Mouse (Mus musculus) adrenal gland, postnatal 14 days (tissue): ENCODE data around the gene Aoc3. TPM values are rescaled to one million over a fixed set of nuclear protein-coding genes. Genes with fewer than 3 reads are reported as not detected.
"Not testable (repeated sequence)": the region's sequence is repeated elsewhere in the genome, so short reads cannot be mapped to it uniquely, and the experiment has no call there.

Experiments used
- DNase-seq: peaks from one replicate; pipeline ENCODE4 v3.0.0; 2021; ENCODE audit warnings: mixed read lengths
- total RNA-seq: library from RNA; stranded (reverse); gene quantifications from 2 replicates; pipeline ENCODE4 v1.2.3, GENCODE M21; 2021

Aoc3 gene
- total RNA-seq, 1 experiment from 2014 or later, result 125 TPM

DNA sequence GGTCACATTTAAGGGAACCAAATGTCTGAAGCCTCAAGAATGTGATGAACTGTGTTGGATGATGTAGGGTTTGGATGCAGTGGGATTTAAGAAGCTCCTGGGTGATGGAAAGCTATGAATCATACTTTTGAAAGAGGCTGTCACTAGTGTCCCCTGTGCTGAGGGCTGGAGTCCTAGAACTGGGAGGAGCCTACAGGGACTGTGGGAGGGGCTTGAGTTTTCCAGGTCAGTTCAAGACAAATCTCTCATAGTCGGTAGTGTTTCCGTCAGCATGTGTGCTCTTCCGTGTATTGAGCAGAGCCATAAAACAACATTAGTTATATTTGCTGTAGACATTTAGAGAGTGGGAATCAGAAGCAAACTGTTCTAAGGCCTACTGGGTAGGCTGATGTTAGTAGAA, 3.1 kb upstream of the Aoc3 start:
- peak; percentile 35 for DNase-seq

DNA sequence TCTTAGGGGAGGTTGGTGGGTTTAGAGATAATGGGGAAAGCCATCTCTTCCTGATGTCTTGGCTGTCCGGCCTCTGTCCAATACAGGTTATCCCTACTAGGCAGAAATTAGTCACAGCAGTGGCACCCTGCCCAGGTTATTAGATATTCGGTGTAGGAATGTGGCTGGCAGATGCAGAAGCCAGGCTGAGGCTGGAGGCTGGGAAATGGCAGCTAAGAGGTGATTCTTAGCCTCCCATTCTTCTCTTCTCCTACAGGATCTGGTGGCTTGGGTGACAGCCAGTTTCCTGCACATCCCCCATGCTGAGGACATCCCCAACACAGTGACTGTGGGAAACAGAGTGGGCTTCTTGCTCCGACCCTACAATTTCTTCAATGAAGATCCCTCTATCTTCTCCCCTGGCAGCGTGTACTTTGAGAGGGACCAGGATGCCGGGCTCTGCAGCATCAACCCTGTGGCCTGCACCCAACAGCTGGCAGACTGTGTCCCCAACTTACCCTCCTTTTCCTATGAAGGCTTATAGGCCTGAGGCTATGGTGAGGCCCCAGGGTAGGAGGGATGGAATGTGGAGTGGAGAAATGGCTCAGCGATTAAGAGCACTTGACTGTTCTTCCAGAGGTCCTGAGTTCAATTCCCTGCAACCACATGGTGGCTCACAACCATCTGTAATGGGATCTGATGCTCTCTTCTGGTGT, 1.3 kb upstream of the Aoc3 start:
- peak; percentile 83 for DNase-seq

DNA sequence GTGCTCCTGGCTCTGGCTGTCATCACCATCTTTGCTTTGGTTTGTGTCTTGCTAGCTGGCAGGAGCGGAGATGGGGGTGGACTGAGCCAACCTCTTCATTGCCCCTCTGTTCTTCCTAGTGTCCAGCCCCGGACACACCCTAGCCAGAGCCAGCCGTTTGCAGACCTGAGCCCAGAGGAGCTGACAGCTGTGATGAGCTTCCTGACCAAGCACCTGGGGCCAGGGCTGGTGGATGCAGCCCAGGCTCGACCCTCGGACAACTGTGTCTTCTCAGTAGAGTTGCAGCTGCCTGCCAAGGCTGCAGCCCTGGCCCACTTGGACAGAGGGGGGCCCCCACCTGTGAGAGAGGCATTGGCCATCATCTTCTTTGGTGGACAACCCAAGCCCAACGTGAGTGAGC, 556 bp downstream of the Aoc3 start:
- DNase-seq, result not testable (repeated sequence)

DNA sequence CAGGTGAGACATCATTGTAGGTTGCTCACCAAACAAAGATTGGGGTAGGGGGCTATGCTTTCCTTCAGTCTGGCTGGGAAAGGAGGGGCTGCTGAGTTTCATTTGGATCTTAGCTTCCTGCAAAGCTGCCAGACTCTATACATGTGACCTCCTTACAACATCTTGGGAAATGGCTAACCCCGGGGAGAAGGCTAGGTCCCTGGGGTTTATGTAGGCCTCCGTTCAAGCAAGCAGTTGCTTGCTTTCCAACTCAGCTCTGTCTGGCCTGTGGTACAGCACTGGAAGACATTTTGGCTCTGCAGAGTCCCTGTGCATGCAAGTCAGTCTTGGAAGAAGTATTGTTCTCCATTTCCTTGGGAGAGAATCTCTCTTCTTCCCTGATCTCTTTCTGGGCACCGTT, 2.1 kb downstream of the Aoc3 start:
- peak; percentile 62 for DNase-seq

DNA sequence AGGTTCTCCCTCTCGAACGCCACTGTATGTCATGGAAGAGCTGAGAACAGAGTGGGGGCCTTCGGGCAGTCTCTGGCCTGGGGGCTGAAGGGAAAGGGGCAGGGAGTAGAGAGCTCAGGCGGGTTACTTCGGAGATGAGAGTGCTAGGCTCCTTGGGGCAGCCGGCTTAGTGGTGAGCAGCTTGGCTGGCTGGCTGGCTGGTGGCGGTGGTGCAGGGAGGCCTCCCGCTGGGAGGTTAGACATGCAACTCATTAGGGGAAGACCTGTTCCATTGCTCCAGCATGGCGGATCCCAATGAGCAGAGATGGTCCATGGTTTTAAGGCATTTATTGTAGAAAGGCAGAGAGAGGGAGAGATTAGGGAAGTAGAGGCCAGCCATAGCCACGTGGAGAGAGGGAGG, 3.6 kb downstream of the Aoc3 start:
- no peak for DNase-seq

DNA sequence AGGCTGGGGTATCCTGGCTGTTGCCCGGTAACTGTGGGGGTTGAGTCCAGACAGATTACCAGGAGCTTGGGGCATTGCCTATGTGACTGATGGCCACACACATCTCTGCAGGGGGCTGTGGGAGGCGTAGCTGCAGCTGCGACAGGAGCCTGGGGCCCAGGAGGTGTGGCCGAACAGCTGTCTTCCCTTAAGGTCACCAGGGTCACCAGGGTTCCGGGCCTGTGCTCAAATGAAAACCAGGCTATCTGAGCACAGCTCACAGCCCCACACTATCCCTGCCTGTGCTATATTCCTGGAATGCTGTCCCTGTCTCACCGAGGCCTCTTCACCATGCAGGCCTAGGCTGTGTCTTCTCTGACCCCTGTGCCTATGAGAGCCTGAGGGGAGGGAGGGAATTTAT, 4.1 kb downstream of the Aoc3 start:
- no peak for DNase-seq

DNA sequence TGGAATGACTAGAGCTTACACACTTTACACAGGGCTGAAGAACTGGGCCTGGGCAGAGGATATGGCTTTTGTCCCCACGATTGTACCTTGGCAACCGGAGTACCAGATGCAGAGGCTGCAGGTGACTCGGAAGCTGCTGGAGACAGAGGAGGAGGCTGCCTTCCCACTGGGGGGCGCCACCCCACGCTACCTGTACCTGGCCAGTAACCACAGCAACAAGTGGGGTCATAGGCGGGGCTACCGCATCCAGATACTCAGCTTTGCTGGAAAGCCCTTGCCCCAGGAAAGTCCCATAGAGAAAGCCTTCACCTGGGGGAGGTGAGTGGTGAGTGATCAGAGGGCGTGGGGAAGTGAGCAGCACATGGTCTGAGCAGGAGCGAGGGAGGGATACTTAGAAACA, 5.3 kb downstream of the Aoc3 start:
- DNase-seq, result no peak

DNA sequence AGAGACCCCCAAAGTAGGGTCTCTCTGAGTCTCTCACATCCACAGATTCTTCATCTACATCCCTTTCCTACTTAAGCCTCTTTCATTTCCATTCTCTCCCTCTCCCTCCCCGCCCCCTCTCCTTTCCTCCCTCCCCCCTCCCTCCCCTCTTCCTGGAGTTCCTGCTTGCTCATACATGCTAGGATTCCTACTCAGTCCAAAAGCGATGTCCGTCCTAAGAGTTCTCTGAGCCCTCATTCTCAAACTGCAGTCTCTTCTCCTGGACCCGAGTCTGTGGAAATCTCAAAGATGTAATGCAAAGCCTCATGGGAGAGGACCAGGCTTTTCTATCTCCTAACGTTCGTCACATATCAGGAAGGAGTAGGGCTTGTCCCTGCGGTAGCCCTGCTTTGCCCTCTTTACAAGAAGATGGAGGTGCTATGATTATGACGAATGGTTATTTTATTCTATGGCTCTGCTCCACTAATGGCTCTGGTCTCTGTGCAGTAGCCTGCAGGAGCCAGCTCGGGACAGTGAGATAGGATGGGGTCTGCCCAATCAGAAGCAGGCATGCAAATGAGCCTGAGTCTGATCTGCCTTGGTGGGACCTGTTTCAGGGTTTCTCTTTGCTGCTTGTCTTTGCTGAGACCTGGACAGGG, 7.8 kb downstream of the Aoc3 start:
- DNase-seq, result peak; percentile 60

DNA sequence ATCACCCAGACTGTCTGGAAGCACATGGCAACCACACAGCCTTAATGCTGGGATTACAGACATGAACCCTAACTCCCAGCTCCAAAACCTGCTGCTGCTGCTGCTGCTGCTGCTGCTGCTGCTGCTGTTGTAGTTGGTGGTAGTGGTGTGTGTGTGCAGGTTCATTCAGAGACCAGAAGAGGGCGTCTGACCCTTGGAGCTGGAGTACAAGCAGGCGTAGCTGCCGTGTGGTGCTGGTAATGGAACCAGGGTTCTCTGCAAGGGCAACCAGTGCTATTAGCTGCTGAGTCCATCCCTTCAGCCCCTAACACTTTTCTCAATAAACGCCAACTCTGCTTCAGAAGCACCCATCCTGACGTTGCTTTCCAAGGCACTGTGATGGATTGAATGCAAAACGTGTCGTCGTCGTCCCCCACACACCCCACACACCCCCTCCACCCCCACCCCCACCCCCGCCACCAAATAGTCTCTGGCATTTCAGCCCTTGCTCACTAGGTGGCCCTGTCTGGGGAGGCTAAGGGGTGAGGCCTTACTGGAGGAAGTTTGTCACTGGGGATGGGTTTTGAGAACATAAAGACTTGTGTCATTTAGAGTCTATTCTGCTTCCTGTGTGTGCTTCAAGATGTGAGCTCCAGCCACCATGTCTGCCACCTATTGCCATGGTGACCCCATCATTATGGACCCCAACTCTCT, 16.8 kb downstream of the Aoc3 start:
- no peak for DNase-seq

DNA sequence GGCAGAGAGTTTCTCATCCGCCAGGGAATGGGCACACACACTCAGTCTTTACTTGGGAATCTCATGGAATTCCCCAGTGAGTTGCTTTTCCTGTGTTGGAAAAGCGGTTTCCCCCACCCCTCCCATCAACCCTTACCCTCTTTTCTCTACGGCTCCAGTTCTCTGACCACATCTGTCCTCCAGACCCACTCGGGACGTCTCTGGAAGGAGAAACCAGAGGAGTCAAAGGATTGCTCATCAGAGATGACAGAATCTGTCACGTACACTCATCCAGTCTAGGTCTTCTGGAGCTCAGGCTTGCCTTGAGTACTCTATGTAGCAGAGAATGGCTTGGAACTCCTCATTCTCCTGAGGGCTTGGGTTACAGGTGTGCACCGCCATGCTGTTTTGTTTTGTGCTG, 18.4 kb downstream of the Aoc3 start:
- no peak for DNase-seq

DNA sequence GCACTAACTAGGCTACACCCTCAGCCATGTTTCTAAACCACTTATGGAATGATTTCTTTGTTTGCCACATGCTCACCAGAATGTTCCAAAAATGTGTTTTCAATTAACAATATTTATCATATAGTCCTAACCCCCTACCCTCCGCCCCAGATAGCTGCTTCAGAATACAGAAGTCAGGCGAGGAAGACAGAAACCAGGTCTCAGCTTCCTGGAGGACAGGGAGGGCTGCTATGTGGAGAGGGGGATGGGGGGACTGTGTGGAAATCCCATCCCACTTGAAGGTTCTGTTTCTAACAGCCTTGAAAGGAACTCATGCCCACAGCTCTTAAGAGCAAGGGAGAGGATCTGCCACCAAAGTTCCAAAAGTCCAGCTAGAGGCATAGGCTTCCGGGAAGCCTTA, 18.8 kb downstream of the Aoc3 start:
- DNase-seq, result no peak

DNA sequence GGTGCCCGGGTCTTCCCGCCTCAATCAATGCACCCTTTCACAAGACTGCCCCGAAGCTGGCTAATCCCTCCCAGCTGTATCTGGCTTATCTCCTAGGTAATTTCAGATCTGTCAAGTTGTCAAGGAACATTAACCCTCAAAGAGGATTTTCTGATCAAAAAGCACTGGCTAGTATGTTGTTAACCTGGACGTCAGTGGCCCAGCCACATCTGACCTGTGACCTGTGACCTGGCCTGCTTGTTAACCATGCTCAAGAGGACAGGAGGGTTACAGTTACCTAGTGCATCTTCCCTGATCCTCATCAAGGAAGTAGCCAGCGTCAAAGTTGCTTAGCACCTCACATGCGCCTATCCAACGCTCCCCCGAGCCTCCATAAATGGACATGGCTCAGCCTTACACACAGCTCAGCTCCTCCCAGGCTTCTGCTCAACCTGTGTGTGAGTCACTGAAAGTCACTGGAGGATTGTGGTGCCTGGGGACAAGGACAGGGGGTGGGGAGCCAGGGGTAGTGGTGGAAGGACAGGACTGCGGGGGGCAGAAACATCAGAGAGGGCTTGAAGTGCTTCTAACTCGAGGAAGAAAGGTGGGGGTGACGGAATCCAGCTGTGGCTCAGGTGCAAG, 20.8 kb downstream of the Aoc3 start:
- peak; percentile 49 for DNase-seq

DNA sequence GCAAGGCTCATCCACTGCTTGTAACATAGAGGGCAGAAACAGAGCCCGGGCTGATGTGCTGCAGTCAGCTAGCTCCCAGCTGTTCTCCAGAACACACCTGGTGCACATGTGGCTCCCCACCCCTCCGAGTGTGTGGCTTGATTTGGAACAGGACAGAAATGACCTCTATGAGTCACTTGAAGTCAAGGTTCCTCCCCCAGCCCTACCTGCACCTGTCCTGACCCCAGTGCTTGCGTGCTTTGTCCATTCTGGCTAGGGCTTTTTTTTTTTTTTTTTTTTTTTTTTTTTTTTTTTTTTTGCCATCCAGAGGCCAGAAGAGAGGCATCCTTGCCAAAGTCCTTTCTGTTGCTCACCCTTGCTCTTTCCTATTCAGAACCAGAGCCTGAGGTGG, 21.3 kb downstream of the Aoc3 start:
- no peak for DNase-seq

DNA sequence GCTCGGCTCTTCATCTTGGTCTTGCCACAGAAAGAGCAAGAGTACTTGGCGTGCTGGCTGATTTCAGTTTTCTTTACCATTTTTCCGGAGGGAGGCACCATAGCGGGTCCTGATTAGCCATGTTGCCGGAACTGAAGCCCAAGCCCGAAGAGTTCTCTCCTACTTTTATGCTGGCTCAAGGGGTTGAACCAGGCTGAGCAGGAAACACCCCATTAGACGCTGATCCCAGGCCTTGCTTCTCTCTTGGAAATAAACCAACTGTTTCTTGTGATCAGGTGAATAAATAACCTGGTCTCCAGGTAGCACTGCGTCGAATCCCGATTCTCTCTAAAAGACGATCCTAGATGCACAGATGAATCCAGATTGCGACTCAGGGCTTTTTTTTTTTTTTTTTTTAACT, 23.0 kb downstream of the Aoc3 start:
- no peak for DNase-seq

DNA sequence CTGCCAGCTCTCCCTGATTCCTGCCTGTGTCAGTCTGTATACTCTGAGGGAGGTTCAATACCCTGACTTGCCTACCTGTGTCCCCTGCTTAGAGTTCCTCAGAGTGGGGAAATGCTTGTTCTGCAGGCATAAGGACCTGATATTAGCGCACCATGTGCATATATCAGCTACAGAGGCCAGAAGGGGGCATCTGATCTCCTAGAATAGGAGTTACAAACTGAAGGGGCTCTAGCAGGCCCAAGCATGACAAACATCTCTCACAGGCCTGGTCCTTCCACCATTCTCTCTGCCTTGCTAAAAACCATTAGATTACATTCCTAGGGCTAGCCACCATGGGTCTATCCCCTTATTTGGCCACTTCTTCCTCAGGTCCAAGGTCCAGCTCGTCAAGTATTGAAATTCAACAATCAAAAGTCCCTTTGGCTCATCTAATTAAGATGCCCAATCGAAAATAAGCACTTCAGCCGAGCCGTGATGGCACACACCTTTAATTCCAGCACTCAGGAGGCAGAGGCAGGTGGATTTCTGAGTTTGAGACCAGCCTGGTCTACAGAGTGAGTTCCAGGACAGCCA, 24.1 kb downstream of the Aoc3 start:
- no peak for DNase-seq

DNA sequence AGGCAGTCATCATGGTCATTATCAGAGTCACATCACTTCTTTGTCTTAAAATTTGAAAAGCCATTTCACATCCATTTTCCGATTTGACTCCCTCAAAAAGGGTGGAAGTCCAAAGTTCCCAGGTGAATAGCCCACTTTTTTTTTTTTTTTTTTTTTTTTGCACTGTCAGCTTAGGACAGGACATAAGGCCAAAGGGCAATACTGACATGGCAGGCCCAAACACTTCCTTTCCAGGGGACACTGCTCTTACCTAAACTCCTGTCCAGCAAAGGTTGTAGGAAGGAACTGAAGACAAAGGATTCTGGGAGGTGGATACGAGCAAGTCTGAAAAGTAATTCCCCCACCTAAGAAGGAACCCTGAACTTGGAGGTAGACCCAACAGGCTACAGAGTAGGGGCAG, 25.5 kb downstream of the Aoc3 start:
- DNase-seq, result no peak

DNA sequence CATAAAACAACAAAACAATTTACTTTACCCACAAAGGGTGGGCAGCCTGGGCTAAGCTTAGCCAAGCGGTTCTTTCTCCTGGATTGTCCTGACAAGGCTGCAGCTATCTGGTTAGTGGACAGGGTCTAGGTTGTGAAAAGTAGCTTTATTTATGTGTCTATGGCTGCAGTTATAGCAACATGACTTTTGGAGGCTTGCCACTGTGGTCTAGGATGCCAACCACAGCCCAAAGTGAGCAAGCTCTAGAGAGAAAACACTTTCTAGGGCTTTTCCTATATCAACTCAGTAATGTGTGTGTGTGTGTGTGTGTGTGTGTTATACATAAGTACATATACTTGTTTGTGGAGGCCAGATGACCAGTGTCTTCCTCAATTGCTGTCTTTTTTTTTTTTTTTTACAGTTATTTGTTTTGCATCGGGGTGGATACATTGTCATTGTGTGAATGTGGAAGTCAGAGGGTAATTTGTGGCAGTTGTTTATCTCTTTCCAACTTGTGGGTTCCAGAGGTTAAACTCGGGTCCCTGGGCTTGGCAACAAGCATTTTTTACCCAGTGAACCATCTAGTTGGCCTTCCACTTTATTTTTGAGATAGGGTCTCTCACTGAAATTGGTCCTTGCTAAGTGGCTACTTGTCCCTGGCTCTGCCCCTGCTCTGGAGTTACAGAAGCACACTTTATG, 27.2 kb downstream of the Aoc3 start:
- peak; percentile 48 for DNase-seq

DNA sequence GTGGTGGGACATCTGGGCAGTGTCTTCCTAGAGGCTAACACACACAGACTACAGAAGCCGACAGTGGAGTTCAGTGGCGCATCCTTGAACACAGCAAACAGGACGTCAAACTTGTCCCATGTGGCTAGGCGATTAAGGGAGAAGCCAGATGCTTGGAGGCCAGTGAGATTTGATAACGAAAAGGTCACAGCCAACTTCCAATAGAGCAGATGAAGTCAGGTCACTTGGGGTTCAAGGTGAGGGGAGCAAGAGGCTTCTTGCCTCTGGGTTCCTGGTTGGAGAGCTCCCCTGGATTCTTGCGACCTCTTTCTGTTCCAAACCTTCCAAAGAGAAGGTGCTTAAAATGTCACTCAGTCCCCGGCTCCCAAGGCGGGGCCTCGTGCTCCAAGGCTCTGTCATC, 29.4 kb downstream of the Aoc3 start:
- peak; percentile 46 for DNase-seq

DNA sequence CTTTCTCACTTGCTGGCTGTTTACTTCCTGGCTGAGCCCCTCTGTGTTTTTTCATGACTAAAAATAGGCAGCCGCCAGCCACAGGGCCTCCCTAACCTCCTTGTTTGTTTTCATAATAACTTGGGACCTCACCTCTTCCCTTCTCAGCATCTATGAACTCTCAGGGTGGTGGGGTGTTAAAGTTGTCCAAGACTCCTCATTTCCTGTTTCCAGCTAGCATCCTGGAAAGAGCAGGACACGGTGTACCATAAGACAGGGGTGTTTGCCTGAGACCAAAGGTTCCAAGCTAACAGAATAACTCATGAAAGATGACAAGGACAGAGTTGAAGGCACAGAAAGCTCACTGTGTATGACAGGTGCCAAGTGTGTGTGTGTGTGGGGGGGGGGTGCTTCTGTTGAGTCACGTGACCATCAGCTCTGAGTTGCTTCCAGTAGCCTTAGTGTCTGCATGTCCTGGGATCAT, 30.3 kb downstream of the Aoc3 start:
- peak; percentile 45 for DNase-seq

DNA sequence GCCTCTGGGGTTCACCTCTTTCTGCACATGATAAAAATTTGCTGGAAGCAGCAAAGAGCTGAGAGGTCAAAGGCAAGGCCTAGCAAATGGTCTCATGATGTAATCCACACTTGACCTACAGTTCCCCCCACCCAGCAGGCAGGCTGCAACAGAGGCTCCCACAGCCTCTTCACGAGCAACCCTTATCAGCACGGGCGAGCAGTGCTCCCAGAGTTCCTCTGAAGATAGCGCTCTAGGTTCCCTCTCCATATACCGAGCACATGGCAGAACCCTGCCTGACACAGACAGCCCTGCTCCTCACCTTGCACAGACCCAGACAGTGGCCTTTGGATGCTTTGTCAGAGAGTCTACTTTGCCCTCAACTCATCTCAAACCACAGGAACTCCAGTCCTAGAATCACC, 34.1 kb downstream of the Aoc3 start:
- no peak for DNase-seq

DNA sequence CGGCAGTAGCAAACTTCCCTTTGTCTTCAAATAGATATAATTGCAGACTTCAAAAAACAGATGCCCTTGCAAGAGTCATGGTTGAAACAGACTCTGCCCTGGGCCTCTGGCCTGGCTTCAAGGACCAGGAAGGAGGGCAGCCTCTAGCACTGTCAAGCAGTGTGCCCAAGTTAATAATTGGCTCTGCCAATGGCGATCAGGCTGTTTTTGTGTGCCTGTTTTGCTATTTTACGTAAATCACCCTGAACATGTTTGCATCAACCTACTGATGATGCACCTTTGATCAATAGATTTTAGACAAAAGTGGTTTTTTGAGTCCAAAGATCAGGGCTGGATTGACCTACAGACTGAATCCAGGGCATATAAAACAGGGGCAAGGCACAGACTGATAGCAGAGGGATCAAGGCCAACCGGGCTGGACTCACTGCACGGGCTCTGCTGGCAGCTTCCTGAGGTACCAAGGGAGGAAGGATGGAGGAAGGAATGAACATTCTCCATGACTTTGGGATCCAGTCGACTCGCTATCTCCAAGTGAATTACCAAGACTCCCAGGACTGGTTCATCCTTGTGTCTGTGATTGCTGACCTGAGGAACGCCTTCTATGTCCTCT, 37.0 kb downstream of the Aoc3 start, which contains the start of gene G6pc:
Gene G6pc, plus strand, starts transcription at position 236 of the 610 bp plus-strand sequence.
- peak; percentile 56 for DNase-seq

DNA sequence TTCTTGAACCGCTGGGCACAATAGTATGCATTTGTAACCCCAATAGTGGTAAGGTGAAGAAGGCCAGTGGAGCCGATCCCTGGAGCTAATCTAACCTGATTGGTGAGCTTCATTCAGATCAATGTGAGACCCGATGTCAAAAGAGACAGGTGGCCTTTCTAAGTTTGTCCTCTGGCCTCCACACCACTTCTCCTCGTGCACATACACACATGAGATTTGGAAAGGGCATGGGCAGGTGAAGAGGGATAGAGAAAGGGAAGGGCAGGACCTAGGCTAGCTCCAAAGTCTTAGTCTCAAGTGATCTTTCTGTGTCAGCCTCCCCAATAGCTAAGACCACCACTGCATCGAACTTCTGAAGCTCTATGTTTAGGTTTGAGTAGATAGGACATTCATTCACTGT, 39.7 kb downstream of the Aoc3 start:
- no peak for DNase-seq
